Mouse (Mus musculus): ENCODE data around the gene Wnt9b. TPM values are rescaled to one million over a fixed set of nuclear protein-coding genes. Genes with fewer than 3 reads are reported as not detected.

Gene Wnt9b
- total and polyA plus RNA-seq, 2 experiments = 0.44 to 0.65 TPM

DNA sequence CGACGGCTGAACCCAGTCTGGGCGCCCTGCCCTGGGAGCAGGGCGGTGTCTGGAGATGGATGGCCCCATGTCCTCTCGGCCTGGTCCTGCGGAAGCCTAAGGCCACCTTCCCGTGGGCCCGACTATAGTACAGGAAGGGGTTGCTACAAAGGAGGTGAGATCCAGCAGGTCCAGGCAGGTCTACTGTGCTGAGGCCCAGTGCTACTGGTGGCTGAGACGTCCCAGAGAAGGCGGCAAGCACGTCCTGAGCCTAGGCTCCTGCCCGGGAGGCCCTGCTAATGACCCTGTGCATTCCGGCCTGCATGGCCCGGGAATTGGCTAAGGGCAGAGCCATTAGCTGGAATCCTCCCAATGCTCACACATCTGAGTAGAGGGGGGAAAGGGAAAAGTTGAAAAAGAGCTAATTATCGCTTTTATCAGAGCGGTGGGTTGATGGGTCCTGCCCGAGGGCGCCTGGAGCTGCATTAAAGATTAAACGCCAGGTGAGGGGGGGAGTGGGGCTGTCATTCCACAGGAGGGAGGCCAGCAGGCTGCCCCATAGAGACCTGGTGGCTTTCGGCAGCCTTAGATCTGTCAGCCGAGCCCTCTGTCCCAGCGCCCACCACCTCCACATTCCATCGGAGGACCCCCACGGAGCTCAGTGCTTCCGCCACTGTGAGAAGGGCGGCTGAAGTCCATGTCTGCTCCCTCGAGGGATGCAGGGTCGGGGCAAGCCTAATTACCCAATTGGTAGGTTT lies 37.6 kb downstream of the Wnt9b start:
- Histone ChIP-seq H3K27me3 (ENCODE audit: control insufficient read depth, insufficient read depth, low read length) (no peaks in the 10 kb centered on the region), H3K36me3 (ENCODE audit: control insufficient read depth, insufficient read depth, low read length) (no peaks in the 10 kb centered on the region), H3K4me3 (ENCODE audit: insufficient read depth, low read depth, low read length) (no peak overlapping the region), H3K79me2 (ENCODE audit: control insufficient read depth, insufficient read depth, low read length) (no peaks in the 10 kb centered on the region), H3K4me1 (ENCODE audit: control insufficient read depth, insufficient read depth, low read length) (peaks cover 3% of the 10 kb centered on the region; the same call in 1 of the 2 replicates), H3K9ac (ENCODE audit: low read depth, low read length) (no peak overlapping the region), H3K27ac (replicated peaks; ENCODE audit: insufficient read depth, low read depth, low read length) (no peak overlapping the region)
- WGBS = 77% methylated on average over 28 of the region's 28 CpGs
- TF ChIP-seq POLR2A (IDR thresholded peaks at IDR 0.05; ENCODE audit: extremely low read depth, insufficient read depth, low read length) (no peak), CTCF (IDR thresholded peaks at IDR 0.05; ENCODE audit: low read depth, low read length) (no peak)
- no peak for DNase-seq (ENCODE audit: extremely low read depth, low read depth, low spot score)

GRCm38 (mm10) chr11:103709982-103710381 lies 39.6 kb downstream of the Wnt9b start:
- H3K79me2 ChIP-seq (ENCODE audit: control insufficient read depth, insufficient read depth, low read length) = no peaks in the 10 kb centered on the region
- no peak overlapping the region for H3K9ac ChIP-seq (ENCODE audit: low read depth, low read length)
- no peaks in the 10 kb centered on the region for H3K36me3 ChIP-seq (ENCODE audit: control insufficient read depth, insufficient read depth, low read length)
- no peak for DNase-seq (ENCODE audit: extremely low read depth, low read depth, low spot score)
- no peak for TF ChIP-seq POLR2A (IDR thresholded peaks at IDR 0.05; ENCODE audit: extremely low read depth, insufficient read depth, low read length)
- peaks cover 3% of the 10 kb centered on the region; the same call in 1 of the 2 replicates for H3K4me1 ChIP-seq (ENCODE audit: control insufficient read depth, insufficient read depth, low read length)
- WGBS = 97% methylated on average over 1 of the region's 1 CpGs
- H3K27me3 ChIP-seq (ENCODE audit: control insufficient read depth, insufficient read depth, low read length) = no peaks in the 10 kb centered on the region
- no peak overlapping the region for H3K27ac ChIP-seq (replicated peaks; ENCODE audit: insufficient read depth, low read depth, low read length)
- no peak overlapping the region for H3K4me3 ChIP-seq (ENCODE audit: insufficient read depth, low read depth, low read length)

DNA sequence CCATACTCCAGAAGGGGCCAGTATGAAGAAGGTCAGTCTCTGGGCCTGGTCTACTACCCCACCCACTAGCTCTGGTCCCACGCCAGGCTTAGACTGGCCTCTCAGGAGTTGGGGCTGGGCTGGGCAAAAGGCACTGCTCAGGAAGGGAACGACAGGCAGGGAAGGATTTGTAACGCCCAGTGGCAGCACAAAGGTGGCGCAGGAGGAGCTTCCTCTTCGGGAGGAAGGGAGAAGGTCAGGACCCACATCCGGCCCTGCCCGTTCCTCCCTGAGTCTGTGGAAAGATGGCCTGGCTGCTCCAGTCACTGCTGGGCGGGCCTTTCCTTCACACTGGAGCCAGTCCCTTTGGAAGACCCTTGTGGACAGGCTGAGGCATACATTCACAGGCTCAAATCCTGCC lies 42.6 kb downstream of the Wnt9b start:
- Histone ChIP-seq H3K27ac (replicated peaks; ENCODE audit: insufficient read depth, low read depth, low read length) (0 out of 2 replicates have a peak overlapping the region, but pooled peaks have one; percentile 22), H3K27me3 (ENCODE audit: control insufficient read depth, insufficient read depth, low read length) (no peaks in the 10 kb centered on the region), H3K4me1 (ENCODE audit: control insufficient read depth, insufficient read depth, low read length) (peaks cover 3% of the 10 kb centered on the region; the same call in 1 of the 2 replicates), H3K79me2 (ENCODE audit: control insufficient read depth, insufficient read depth, low read length) (no peaks in the 10 kb centered on the region), H3K4me3 (ENCODE audit: insufficient read depth, low read depth, low read length) (no peak overlapping the region), H3K9ac (ENCODE audit: low read depth, low read length) (no peak overlapping the region), H3K36me3 (ENCODE audit: control insufficient read depth, insufficient read depth, low read length) (no peaks in the 10 kb centered on the region)
- no peak for DNase-seq (ENCODE audit: extremely low read depth, low read depth, low spot score)
- 55% methylated on average over 8 of the region's 8 CpGs for WGBS
- TF ChIP-seq POLR2A (IDR thresholded peaks at IDR 0.05; ENCODE audit: extremely low read depth, insufficient read depth, low read length) (no peak), CTCF (IDR thresholded peaks at IDR 0.05; ENCODE audit: low read depth, low read length) (no peak)

DNA sequence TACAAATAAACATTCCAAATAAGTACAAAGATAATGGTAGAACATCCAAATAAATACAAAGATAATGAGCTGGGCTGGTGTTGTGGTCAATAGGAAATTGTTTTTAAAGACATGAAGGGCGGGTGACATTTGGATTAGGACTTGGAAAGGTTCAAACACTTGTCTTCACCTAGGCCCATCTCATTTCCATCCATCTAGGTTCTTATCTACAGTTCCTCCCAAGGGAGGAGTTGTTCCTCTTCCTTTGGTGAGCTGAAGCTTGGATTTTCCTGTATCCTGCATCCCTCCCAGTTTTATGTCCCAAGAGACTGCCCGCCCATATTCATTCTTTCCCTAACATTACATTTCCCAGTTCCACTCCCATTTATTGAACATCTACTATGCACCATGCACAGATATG lies 51.4 kb downstream of the Wnt9b start:
- Histone ChIP-seq H3K27me3 (ENCODE audit: control insufficient read depth, insufficient read depth, low read length) (no peaks in the 10 kb centered on the region), H3K4me1 (ENCODE audit: control insufficient read depth, insufficient read depth, low read length) (peaks cover 5% of the 10 kb centered on the region; the same call in 1 of the 2 replicates), H3K27ac (replicated peaks; ENCODE audit: insufficient read depth, low read depth, low read length) (peak overlapping the region; percentile 94; the same call in 1 of the 2 replicates), H3K4me3 (ENCODE audit: insufficient read depth, low read depth, low read length) (peak overlapping the region; percentile 84), H3K9ac (ENCODE audit: low read depth, low read length) (no peak overlapping the region), H3K79me2 (ENCODE audit: control insufficient read depth, insufficient read depth, low read length) (peaks cover 13% of the 10 kb centered on the region; the same call in 1 of the 2 replicates), H3K36me3 (ENCODE audit: control insufficient read depth, insufficient read depth, low read length) (peaks cover 2% of the 10 kb centered on the region; the same call in 1 of the 2 replicates)
- TF ChIP-seq CTCF (IDR thresholded peaks at IDR 0.05; ENCODE audit: low read depth, low read length) (no peak), POLR2A (IDR thresholded peaks at IDR 0.05; ENCODE audit: extremely low read depth, insufficient read depth, low read length) (no peak)
- no peak for DNase-seq (ENCODE audit: extremely low read depth, low read depth, low spot score)
- WGBS = 79% methylated on average over 2 of the region's 2 CpGs

- H3K27ac ChIP-seq (replicated peaks; ENCODE audit: insufficient read depth, low read depth, low read length) = peak within 1 kb of the TSS; percentile 94
- peaks cover 13% of the 10 kb centered on the region; the same call in 1 of the 2 replicates for H3K79me2 ChIP-seq (ENCODE audit: control insufficient read depth, insufficient read depth, low read length)
- peak; percentile 80 for DNase-seq (ENCODE audit: extremely low read depth, low read depth, low spot score)
- WGBS = under 1% methylated on average over 57 of the region's 57 CpGs
- peak within 1 kb of the TSS; percentile 90 for H3K9ac ChIP-seq (ENCODE audit: low read depth, low read length)
- H3K27me3 ChIP-seq (ENCODE audit: control insufficient read depth, insufficient read depth, low read length) = no peaks in the 10 kb centered on the region
- H3K36me3 ChIP-seq (ENCODE audit: control insufficient read depth, insufficient read depth, low read length) = peaks cover 2% of the 10 kb centered on the region; the same call in 1 of the 2 replicates
- peak within 1 kb of the TSS; percentile 84 for H3K4me3 ChIP-seq (ENCODE audit: insufficient read depth, low read depth, low read length)
- peaks cover 5% of the 10 kb centered on the region; the same call in 1 of the 2 replicates for H3K4me1 ChIP-seq (ENCODE audit: control insufficient read depth, insufficient read depth, low read length)
- TF ChIP-seq CTCF (IDR thresholded peaks at IDR 0.05; ENCODE audit: low read depth, low read length) = no peak
- TF ChIP-seq POLR2A (IDR thresholded peaks at IDR 0.05; ENCODE audit: extremely low read depth, insufficient read depth, low read length) = no peak; the same call in 1 of the 2 replicates
These were observed 52.0 kb downstream of the Wnt9b start, which contains the start of gene Gosr2 for GRCm38 (mm10) chr11:103697565-103698176. Gene Gosr2 (minus strand): TSS chr11:103697898.
